Mouse (Mus musculus): ENCODE data around the gene Arid3a. TPM values are rescaled to one million over a fixed set of nuclear protein-coding genes. Genes with fewer than 3 reads are reported as not detected.
A peak's percentile ranks its signal among the peaks of the same experiment; 100 is the strongest.

Gene Arid3a
- polyA plus RNA-seq, 1 experiment = 36.5 TPM

DNA sequence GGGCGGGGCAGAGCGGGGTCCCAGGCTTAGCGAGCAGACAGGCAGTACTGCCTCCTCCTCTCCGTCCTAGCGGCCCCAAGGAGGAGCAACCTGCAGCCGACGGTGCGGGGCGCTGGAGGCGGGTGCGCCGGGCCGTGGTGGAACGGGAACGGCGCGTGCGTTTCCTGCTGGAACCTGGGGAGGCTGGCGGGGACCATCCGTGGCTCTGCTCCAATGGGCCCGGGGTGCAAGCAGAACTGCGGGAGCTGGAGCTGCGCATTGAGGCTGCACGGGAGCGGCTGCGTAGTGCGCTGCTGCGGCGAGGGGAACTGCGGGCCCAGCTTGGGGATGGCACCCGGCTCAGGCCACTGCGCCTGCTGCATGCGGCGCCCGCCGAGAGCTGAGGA, 49.9 kb downstream of the Arid3a start:
- Histone ChIP-seq H3K9me3 (replicated peaks; ENCODE audit: control insufficient read depth, insufficient read depth, low read length, poor library complexity, severe bottlenecking) (no peaks in the 10 kb centered on the region), H3K4me1 (ENCODE audit: control insufficient read depth, insufficient read depth, low read length) (no peaks in the 10 kb centered on the region), H3K27me3 (ENCODE audit: control insufficient read depth, insufficient read depth, low read length, poor library complexity, severe bottlenecking) (no peaks in the 10 kb centered on the region), H3K9ac (ENCODE audit: low read depth, poor library complexity, severe bottlenecking) (peak overlapping the region; percentile 21; the same call in 1 of the 2 replicates), H3K36me3 (ENCODE audit: control insufficient read depth, insufficient read depth, low read length, poor library complexity, severe bottlenecking) (no peaks in the 10 kb centered on the region), H3K4me3 (ENCODE audit: low read depth, low read length) (peak overlapping the region; percentile 36), H3K27ac (ENCODE audit: insufficient read depth, low read length) (no peak overlapping the region)
- TF ChIP-seq EP300 (IDR thresholded peaks at IDR 0.05; ENCODE audit: insufficient read depth, low read depth, low read length) = no peak
- no peak for TF ChIP-seq CTCF (IDR thresholded peaks at IDR 0.05; ENCODE audit: low read depth, low read length)
- TF ChIP-seq POLR2A (IDR thresholded peaks at IDR 0.05; ENCODE audit: insufficient read depth, low read length) = no peak

DNA sequence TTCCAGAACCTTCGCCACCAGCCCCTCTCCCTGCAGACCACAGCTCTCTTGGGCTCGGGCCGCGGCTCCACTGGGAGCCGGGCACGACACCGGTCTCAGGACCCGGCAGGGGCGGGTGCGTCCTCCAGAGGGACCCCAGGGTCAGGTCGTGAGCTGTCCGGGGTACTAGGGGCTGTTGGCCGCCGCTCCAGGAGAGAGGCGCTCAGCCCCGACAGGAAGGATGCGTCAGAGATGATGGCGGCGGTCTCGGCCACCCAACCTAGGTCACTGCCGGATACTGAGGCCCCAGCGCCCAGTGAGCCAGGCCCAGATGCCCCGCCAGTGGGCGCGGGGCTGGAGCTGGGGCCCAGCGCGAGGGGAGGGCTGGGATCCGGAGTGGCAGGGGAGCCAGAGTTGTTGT, 50.5 kb downstream of the Arid3a start:
- Histone ChIP-seq H3K36me3 (ENCODE audit: control insufficient read depth, insufficient read depth, low read length, poor library complexity, severe bottlenecking) (no peaks in the 10 kb centered on the region), H3K4me1 (ENCODE audit: control insufficient read depth, insufficient read depth, low read length) (peaks cover under 1% of the 10 kb centered on the region), H3K27ac (ENCODE audit: insufficient read depth, low read length) (no peak overlapping the region), H3K4me3 (ENCODE audit: low read depth, low read length) (peak overlapping the region; percentile 36), H3K9me3 (replicated peaks; ENCODE audit: control insufficient read depth, insufficient read depth, low read length, poor library complexity, severe bottlenecking) (no peaks in the 10 kb centered on the region), H3K27me3 (ENCODE audit: control insufficient read depth, insufficient read depth, low read length, poor library complexity, severe bottlenecking) (no peaks in the 10 kb centered on the region), H3K9ac (ENCODE audit: low read depth, poor library complexity, severe bottlenecking) (no peak overlapping the region)
- TF ChIP-seq POLR2A (IDR thresholded peaks at IDR 0.05; ENCODE audit: insufficient read depth, low read length) = no peak

DNA sequence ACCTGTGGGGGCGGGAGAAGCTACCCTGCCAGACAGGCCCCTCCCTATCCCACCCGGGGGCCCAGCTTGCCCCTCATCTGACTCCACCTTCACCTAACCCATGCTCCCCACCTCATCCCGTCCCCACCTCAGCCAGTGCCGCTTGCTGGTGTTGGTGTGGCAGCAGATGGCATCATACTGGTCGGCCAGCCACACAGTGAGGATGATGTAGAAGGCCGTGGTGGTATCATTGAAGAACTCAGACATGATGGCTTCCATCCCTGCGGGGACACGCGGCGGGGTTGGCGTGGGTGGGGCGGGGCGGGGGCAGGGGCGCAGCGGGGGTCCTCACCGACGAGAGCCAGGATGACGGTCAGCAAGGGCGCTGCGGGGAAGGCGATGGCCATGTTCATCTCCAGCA, 51.2 kb downstream of the Arid3a start:
- Histone ChIP-seq H3K36me3 (ENCODE audit: control insufficient read depth, insufficient read depth, low read length, poor library complexity, severe bottlenecking) (no peaks in the 10 kb centered on the region), H3K4me3 (ENCODE audit: low read depth, low read length) (no peak overlapping the region)

DNA sequence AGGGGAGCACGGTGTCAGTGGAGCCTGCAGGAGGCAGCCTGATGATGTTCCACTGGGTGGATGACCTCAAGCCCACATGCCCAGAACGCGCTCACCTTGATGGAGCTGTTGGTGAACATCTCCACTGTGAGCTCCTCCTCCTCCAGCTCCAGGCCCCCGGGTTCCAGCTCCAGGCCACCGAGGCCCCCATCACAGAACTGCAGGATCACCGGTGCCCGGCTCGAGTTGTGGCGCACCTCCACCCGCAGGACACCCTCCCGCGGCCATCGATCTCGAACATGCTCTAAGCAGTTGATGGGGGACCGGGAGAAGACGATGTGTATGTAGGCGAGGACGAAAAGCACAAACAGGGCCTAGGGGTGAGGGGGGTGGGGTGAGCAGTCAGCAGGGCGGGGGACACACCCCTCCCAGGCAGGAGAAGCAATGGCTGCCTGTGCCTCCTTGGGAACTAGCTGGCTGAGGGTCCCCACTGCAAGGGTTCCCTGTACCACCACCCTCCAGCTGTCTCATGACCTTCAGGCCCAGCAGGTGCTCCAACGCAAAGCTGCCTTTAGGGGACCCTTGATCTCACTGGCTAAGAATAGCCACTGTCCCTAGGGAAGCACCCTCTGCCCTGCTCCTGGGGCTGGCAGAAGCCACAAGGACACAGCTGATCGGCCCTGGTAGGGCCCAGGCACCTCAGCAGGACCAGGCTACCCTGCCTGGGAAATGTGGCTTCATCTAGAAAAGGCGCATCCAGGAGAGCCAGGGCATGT, 52.7 kb downstream of the Arid3a start:
- Histone ChIP-seq H3K9ac (ENCODE audit: low read depth, poor library complexity, severe bottlenecking) (no peak overlapping the region), H3K4me1 (ENCODE audit: control insufficient read depth, insufficient read depth, low read length) (peaks cover 3% of the 10 kb centered on the region), H3K27me3 (ENCODE audit: control insufficient read depth, insufficient read depth, low read length, poor library complexity, severe bottlenecking) (no peaks in the 10 kb centered on the region), H3K9me3 (replicated peaks; ENCODE audit: control insufficient read depth, insufficient read depth, low read length, poor library complexity, severe bottlenecking) (no peaks in the 10 kb centered on the region), H3K36me3 (ENCODE audit: control insufficient read depth, insufficient read depth, low read length, poor library complexity, severe bottlenecking) (no peaks in the 10 kb centered on the region), H3K27ac (ENCODE audit: insufficient read depth, low read length) (no peak overlapping the region; the same call in 1 of the 2 replicates), H3K4me3 (ENCODE audit: low read depth, low read length) (no peak overlapping the region)
- TF ChIP-seq POLR2A (IDR thresholded peaks at IDR 0.05; ENCODE audit: insufficient read depth, low read length) (no peak), CTCF (IDR thresholded peaks at IDR 0.05; ENCODE audit: low read depth, low read length) (no peak), EP300 (IDR thresholded peaks at IDR 0.05; ENCODE audit: insufficient read depth, low read depth, low read length) (no peak)

More for the DNA sequence above, 51.2 kb downstream of the Arid3a start:
- no peak overlapping the region for H3K27ac ChIP-seq (ENCODE audit: insufficient read depth, low read length)
- H3K4me1 ChIP-seq (ENCODE audit: control insufficient read depth, insufficient read depth, low read length) = peaks cover 3% of the 10 kb centered on the region
- H3K9ac ChIP-seq (ENCODE audit: low read depth, poor library complexity, severe bottlenecking) = no peak overlapping the region
- TF ChIP-seq EP300 (IDR thresholded peaks at IDR 0.05; ENCODE audit: insufficient read depth, low read depth, low read length) (no peak), CTCF (IDR thresholded peaks at IDR 0.05; ENCODE audit: low read depth, low read length) (no peak), POLR2A (IDR thresholded peaks at IDR 0.05; ENCODE audit: insufficient read depth, low read length) (no peak)
- no peaks in the 10 kb centered on the region for H3K9me3 ChIP-seq (replicated peaks; ENCODE audit: control insufficient read depth, insufficient read depth, low read length, poor library complexity, severe bottlenecking)
- no peaks in the 10 kb centered on the region for H3K27me3 ChIP-seq (ENCODE audit: control insufficient read depth, insufficient read depth, low read length, poor library complexity, severe bottlenecking)

DNA sequence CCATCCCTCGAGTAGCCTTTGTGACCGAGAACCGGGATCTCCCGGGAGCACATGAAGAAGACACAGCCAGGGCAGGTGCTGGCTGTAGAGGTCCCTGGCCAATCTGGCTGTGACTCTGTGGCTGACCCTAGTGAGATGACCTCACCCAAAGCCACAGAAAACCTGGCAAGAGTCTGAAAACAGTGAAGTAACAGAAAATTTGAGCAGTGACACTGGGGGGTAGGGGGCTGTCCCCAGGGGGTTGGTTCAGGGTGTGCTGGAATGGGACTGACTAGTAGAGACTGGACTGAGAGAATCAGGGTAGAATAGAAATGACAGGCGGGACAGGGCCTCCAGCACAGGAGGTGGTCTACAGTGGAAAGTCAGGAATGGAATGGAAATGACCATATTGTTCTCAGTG, 56.4 kb downstream of the Arid3a start:
- no peak for TF ChIP-seq POLR2A (IDR thresholded peaks at IDR 0.05; ENCODE audit: insufficient read depth, low read length)
- no peak for TF ChIP-seq EP300 (IDR thresholded peaks at IDR 0.05; ENCODE audit: insufficient read depth, low read depth, low read length)
- TF ChIP-seq CTCF (IDR thresholded peaks at IDR 0.05; ENCODE audit: low read depth, low read length) = no peak
- peaks cover 3% of the 10 kb centered on the region for H3K4me1 ChIP-seq (ENCODE audit: control insufficient read depth, insufficient read depth, low read length)
- no peaks in the 10 kb centered on the region for H3K36me3 ChIP-seq (ENCODE audit: control insufficient read depth, insufficient read depth, low read length, poor library complexity, severe bottlenecking)
- H3K9me3 ChIP-seq (replicated peaks; ENCODE audit: control insufficient read depth, insufficient read depth, low read length, poor library complexity, severe bottlenecking) = no peaks in the 10 kb centered on the region
- peak overlapping the region; percentile 94 for H3K4me3 ChIP-seq (ENCODE audit: low read depth, low read length)
- no peaks in the 10 kb centered on the region for H3K27me3 ChIP-seq (ENCODE audit: control insufficient read depth, insufficient read depth, low read length, poor library complexity, severe bottlenecking)
- H3K27ac ChIP-seq (ENCODE audit: insufficient read depth, low read length) = no peak overlapping the region
- peak overlapping the region; percentile 83 for H3K9ac ChIP-seq (ENCODE audit: low read depth, poor library complexity, severe bottlenecking)

DNA sequence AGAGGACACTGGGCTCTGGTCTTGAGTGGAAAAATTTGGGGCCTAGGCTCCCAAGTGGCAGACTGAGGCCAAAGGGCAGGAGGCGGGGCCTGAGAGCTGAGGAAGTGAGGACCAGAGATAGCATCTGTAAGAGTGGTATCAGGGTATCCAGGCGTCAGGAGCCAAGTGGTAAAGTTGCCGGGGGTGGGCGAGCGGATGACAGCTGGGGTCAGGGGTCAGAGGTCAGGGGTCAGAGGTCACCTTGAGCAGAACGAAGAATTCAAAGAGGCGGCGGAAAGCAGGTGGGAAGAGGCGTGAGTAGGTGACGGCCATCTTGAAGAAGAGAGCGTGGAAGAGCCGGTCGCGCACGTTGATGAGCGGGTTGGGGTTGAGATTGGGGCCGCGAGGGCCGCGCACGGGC, 56.8 kb downstream of the Arid3a start:
- no peaks in the 10 kb centered on the region for H3K36me3 ChIP-seq (ENCODE audit: control insufficient read depth, insufficient read depth, low read length, poor library complexity, severe bottlenecking)
- peaks cover 3% of the 10 kb centered on the region for H3K4me1 ChIP-seq (ENCODE audit: control insufficient read depth, insufficient read depth, low read length)
- H3K27me3 ChIP-seq (ENCODE audit: control insufficient read depth, insufficient read depth, low read length, poor library complexity, severe bottlenecking) = no peaks in the 10 kb centered on the region
- peak overlapping the region; percentile 83 for H3K9ac ChIP-seq (ENCODE audit: low read depth, poor library complexity, severe bottlenecking)
- H3K27ac ChIP-seq (ENCODE audit: insufficient read depth, low read length) = no peak overlapping the region
- no peak for TF ChIP-seq POLR2A (IDR thresholded peaks at IDR 0.05; ENCODE audit: insufficient read depth, low read length)
- no peak for TF ChIP-seq EP300 (IDR thresholded peaks at IDR 0.05; ENCODE audit: insufficient read depth, low read depth, low read length)
- no peak for TF ChIP-seq CTCF (IDR thresholded peaks at IDR 0.05; ENCODE audit: low read depth, low read length)
- no peaks in the 10 kb centered on the region for H3K9me3 ChIP-seq (replicated peaks; ENCODE audit: control insufficient read depth, insufficient read depth, low read length, poor library complexity, severe bottlenecking)
- H3K4me3 ChIP-seq (ENCODE audit: low read depth, low read length) = peak overlapping the region; percentile 94
